Mouse (Mus musculus) liver, postnatal 0 days (tissue): ENCODE data around the gene Olfm3.

Experiments
- CTCF ChIP-seq: sonication (generic); IDR thresholded peaks from 2 replicates; pipeline ENCODE4 v1.5.1; 2016; ENCODE audit warnings: antibody characterized with exemption, low read depth
- EP300 ChIP-seq: IDR thresholded peaks from 2 replicates; pipeline ENCODE4 v1.6.1; 2016; ENCODE audit warnings: antibody characterized with exemption, low read depth, mild to moderate bottlenecking

- TF ChIP-seq CTCF = no peak
- TF ChIP-seq EP300 = no peak
Measured at GRCm38 (mm10) chr3:114930336-114930735, 26.5 kb downstream of the Olfm3 start.
